Mouse (Mus musculus) cerebellum, postnatal 4 days (tissue): ENCODE measurements around the gene Adcy1.

Experiments
- DNase-seq, 2 experiments: peaks; one replicate each; pipeline ENCODE4 v3.0.0; 2022; ENCODE audit warnings: low spot score in 2 of 2, mixed read lengths in 1 of 2

Gene Adcy1

GRCm38 (mm10) chr11:7135763-7136162 is 72.5 kb downstream of the Adcy1 start:
- no peak for DNase-seq

DNA sequence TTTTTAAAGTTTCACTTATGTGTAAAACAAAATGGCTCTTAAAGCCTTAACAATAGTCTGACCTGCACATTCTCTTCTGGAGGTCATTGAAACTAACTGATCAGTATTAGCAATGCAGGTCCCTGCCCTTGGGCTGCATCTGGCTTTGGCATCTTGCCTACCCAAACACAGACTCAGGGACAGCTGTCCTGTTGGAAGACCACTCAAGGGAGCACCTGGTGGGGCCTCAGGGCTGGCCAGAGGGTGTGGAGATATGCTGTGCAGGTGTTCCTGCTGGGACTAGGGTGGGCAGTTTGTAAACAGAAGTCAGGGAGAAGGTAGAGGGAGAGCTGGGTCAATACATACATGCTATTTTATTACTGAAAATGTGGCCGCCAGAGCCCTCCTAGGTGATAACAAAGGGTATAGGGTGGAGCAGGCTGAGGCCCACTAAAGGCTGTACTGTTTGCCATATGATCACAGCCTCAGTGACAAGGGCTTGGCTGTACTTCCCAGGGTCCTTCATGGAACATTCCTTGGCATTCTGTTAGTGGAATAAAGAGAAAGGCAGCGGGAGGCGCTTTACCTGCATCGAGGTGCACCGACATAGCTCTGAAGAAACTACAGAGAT is 73.1 kb downstream of the Adcy1 start:
- DNase-seq = peak in 1 of 2 experiments; percentile 24

DNA sequence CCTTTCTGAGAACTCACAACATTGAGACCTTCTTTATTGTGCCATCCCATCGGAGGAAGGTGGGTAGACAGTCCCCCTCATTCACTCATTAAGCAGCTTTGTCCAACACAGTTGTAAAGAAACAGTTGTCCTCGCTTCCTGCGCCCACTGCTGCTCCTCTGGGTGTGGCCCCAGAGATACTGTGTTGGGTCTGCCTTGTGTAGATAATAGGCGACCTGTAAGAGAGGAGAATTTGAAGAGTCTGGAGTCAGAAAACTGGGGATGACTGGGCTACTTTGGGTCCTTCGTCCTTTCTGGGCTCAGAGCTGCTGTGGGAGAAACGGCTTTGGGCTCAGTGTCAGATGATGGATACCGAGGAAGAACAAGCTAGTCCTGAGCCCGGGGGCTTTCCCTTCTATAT is 75.1 kb downstream of the Adcy1 start:
- DNase-seq = no peak

GRCm38 (mm10) chr11:7140449-7140848 is 77.2 kb downstream of the Adcy1 start:
- DNase-seq = peak in 1 of 2 experiments; percentile 47

- DNase-seq = no peak
Observed at GRCm38 (mm10) chr11:7142725-7143124, 79.4 kb downstream of the Adcy1 start.

- DNase-seq = no peak
Observed at GRCm38 (mm10) chr11:7144369-7144768, 81.1 kb downstream of the Adcy1 start.

DNA sequence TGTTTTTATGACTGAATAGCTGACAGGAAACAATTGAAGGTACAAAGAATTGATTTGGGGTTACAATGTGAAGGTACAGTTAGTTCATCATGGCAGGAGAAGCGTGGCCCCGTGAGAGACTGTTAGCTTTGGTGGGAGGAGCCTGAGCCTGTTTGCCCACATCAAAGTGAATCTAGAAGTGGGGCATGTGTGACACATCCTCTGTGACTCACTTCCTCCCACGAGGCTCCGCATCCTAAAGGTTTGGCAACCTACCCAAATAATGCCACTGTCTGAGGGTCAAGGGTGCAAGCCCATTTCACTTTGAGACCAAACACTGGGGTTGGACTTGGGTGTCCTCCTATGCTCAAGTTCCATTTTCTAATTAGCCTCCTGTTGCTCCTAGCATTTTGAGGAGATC is 81.9 kb downstream of the Adcy1 start:
- DNase-seq = no peak

DNA sequence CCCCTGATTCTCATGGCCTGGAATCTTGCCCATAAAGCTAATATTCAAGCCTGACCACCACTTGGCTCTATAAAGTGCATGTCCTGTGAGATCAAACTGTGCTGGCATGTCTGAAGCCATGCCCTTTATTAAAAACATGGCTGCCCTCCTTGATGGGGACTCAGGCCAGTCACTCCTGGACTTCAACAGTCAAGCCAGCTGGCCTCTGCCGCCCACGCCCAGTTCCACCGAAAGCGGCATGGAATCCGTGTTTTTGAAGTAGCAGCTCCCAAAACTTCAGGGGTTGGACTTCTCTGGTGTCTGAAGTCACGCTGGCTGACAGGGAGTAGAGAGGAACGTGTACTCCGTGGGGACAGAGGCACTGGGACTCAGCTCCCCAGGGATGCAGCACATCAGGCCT is 84.2 kb downstream of the Adcy1 start:
- DNase-seq = no peak

- DNase-seq = no peak
Observed at GRCm38 (mm10) chr11:7147945-7148344, 84.7 kb downstream of the Adcy1 start.

DNA sequence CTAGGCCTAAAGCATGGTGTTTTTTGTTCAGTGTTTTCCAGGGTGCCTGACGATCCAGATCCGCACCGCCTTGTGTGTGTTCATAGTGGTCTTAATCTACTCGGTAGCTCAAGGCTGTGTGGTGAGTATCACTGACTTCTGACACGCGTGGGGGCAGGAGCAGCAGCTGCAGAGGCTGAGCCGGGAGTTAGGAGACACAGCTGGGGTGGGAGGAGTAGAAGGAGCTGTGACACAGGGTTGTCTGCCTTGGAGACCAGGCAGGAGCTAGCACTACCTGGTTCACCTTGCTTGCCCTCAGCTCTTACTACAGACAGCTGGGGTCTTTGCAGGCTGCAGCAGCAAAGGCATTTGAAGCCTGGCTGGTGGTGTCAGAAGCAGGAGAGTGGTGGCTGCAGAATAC is 86.2 kb downstream of the Adcy1 start:
- DNase-seq = no peak

DNA sequence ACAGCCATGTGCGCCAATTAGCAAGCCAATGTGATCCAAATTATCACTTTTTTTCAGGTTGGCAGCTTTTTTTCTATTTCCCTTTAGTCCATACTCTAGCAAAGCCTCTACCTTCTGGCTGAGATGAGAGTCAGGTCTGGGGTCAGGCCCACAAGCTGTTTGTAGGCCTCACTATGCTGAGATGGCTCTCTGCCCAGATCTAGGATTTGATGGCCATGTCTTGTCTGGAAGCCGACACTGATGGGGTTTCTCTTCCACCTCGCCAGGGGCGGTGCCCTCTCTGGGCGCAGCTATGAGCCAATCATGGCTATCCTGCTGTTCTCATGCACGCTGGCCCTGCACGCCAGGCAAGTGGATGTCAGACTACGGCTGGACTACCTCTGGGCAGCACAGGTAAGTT is 87.2 kb downstream of the Adcy1 start:
- peak in 1 of 2 experiments; percentile 28 for DNase-seq

DNA sequence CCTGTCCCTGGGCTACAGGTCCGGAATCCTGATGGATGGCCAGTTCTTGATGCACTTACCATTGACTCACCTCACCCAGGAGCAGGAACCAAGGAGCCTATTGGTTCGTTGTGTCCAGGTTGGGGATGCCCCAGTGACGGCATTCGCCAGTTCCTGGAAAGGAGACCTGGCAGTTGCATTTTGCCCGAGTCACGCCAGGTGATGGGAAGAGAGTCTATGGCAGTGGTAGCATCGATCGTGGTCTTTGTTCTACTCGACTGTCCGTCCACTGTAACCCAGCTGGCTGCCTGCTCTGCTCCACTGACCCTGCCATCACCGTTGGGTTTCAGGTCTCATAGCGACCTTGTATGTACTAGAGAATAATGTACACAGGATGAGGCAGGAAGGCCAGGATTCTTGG is 89.1 kb downstream of the Adcy1 start:
- no peak for DNase-seq

DNA sequence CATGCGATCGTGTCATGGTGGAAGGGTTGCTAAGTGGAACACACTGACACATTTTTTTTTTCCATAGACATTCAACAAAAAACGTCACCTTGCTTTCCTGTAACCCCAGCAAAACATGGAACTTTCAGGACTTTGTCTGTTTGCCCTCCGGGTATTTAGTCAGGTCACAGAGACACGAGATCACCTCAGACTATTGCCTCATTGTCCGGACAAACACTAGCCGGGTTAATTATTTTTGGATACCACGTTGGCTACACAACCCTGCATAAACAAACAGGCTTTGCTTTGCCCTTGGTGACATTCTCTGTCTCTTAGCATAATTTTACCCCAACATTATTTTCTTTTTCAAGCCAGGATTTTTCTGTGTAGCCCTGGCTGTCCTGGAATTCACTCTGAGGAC is 89.8 kb downstream of the Adcy1 start:
- no peak for DNase-seq

GRCm38 (mm10) chr11:7156427-7156826 is 93.1 kb downstream of the Adcy1 start:
- DNase-seq = no peak

GRCm38 (mm10) chr11:7158196-7158595 is 94.9 kb downstream of the Adcy1 start:
- no peak for DNase-seq

- DNase-seq = no peak
Observed at GRCm38 (mm10) chr11:7160146-7160545, 96.9 kb downstream of the Adcy1 start.

DNA sequence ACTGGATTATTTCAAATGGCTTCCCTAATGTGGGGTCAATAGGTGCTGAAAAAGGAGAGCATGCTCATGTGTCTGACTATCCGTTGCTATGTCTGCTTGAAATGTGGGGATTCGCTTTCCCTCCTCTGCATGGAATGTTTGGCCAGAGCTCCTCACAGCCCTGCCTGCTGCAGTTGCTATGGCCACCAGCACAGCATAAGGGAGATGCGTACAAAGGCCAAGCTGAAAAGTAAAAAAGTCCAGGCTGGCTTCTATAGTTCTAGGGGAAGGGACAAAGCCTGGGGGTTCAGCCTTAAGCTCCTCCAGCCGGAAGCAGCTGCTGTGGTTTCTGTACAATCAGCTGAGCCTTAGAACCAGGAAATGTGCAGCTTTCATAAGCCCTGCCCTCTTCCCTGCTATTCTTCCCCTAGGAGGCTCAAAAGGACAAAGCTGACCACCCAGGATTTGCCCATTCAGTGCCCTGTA is 97.4 kb downstream of the Adcy1 start:
- no peak for DNase-seq

GRCm38 (mm10) chr11:7161502-7162174 is 98.3 kb downstream of the Adcy1 start:
- peak in 1 of 2 experiments; percentile 39 for DNase-seq

- DNase-seq = no peak
Observed at GRCm38 (mm10) chr11:7164416-7164815, 101.1 kb downstream of the Adcy1 start.

DNA sequence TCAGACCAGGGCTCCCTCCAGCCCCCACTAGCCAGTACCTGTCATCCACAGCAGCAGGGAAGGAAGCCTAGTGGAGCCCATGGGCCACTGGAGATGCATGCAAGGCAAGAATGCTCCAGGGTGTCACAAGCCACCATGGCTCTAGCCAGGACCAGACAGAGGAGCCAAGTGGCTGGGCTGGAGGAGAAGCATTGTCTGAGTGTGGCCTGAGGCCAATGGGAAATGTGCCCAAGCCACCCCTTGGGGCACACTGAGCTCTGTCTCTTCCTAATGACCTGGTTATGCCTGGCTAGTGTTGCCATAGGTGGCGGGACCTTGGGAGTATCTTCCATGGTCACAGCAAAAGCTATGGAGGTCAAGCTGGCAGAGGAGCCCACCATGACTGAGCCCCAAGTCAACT is 106.4 kb downstream of the Adcy1 start:
- no peak for DNase-seq

- DNase-seq = no peak
Observed at GRCm38 (mm10) chr11:7173664-7174063, 110.4 kb downstream of the Adcy1 start.

DNA sequence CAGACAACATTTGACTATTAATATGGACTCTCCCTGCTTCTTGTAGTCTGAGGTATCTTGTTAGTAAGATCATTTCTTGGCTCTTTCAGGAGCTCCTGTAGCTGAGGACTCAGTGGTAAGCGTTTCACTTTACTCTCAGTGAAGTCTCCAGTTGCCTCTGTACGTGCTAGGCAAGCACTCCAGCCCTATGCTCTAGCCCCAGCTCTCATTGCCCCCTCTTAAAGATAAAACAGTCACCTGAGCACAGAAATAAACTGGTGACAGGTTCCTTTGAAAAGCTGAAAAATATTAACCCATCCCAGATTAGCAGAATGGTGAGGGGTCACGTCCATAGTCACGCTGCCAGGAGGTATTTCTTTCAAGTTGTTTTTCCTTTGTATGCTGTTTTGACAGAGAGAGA is 115.4 kb downstream of the Adcy1 start:
- no peak for DNase-seq

GRCm38 (mm10) chr11:7179276-7179675 is 116.0 kb downstream of the Adcy1 start:
- no peak for DNase-seq
